Mouse (Mus musculus) ES-E14 (cell line): ENCODE results near the gene Pnpla5.

Experiments used
- HCFC1 ChIP-seq: IDR thresholded peaks from 2 replicates; pipeline ENCODE4 v1.6.1; 2012; ENCODE audit warnings: low read length, inconsistent platforms, borderline replicate concordance; ENCODE audit not compliant: insufficient read depth
- MAFK ChIP-seq: IDR thresholded peaks from 2 replicates; pipeline ENCODE4 v1.6.1; 2014; ENCODE audit warnings: mild to moderate bottlenecking, low read depth, low read length, inconsistent platforms; ENCODE audit not compliant: insufficient read depth
- ZC3H11A ChIP-seq: IDR thresholded peaks from 2 replicates; pipeline ENCODE4 v1.6.1; 2012; ENCODE audit warnings: low read depth, mild to moderate bottlenecking, inconsistent platforms, low read length, borderline replicate concordance
- ZNF384 ChIP-seq: IDR thresholded peaks from 2 replicates; pipeline ENCODE4 v1.6.1; 2012; ENCODE audit warnings: low read depth, low read length, inconsistent platforms

DNA sequence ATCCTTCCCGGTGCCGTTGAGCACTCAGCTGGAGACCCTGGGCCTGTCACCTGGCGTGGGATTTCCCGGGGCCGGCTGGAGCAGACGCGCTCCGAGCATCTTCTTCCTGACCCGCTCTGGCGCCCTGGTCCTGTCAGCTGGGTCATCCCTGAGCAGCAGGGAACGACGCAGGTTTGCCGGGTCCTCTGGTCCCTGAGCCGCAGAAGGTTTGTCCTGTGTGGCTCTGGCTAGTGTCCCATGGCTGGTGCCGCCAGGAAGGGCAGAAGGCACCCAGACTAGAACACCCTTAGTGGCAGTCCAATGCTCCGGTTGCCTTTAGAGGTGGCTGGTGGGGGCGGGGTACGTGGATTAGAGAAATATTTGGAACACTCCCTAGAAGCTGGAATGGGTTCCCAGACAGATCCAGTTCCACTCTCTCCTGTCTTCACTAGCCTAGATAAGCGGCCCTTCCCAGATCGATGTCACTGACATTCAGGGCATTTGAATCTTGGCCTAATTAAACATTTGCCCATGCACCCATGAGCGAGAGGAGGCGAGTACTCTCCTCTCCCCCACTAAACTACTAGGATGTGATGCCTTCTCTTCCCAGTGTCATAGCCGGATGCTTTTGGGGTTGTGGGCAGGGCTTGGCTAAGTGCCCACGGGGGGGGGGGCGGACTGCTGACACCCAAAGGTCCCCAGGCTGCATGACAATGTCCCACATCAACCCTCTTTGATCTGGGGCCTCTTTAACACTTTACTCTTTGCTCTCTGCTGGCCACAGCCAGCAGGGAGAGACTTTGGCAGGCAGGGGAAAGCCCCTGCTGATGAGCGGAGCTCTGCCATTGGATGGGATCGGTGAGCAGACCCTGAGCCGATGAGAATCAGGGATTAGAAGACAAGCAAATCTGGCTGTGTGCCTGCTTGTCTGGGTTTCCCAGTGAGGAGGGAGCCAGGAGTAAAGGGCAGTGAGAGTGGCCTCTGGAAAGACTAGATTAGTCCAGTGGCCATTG, 45.5 kb upstream of the Pnpla5 start:
- TF ChIP-seq ZC3H11A (no peak), HCFC1 (no peak), ZNF384 (no peak), MAFK (no peak)
